Mouse (Mus musculus) activated CD4-positive, CD25-positive, alpha-beta regulatory T cell, adult 4 months (primary cell): Measurements from ENCODE around the gene Tmem231. TPM values are rescaled to one million over a fixed set of nuclear protein-coding genes. Genes with fewer than 3 reads are reported as not detected.
A peak's percentile ranks its signal among the peaks of the same experiment; 100 is the strongest.

Source experiments
- ATAC-seq: one replicate; pipeline ENCODE4 v1.8.0; 2017
- polyA plus RNA-seq, 2 experiments: library from polyadenylated mRNA; unstranded; fragments of 100-300 nt; shearing (Covaris generic); gene quantifications; one replicate each; pipeline ENCODE4 v1.2.1; 2017

Tmem231 gene
- polyA plus RNA-seq, 2 experiments from 2014 or later: 1.4 to 1.8 TPM

GRCm38 (mm10) chr8:111902080-111902479, 31.6 kb downstream of the Tmem231 start:
- no peak for ATAC-seq

- no peak for ATAC-seq
Observed at GRCm38 (mm10) chr8:111898586-111898985, 35.1 kb downstream of the Tmem231 start.

- ATAC-seq: no peak
Observed at GRCm38 (mm10) chr8:111894955-111895354, 38.7 kb downstream of the Tmem231 start.

GRCm38 (mm10) chr8:111892615-111893014, 41.1 kb downstream of the Tmem231 start:
- no peak for ATAC-seq

- no peak for ATAC-seq
Observed at GRCm38 (mm10) chr8:111891983-111892382, 41.7 kb downstream of the Tmem231 start.

GRCm38 (mm10) chr8:111890911-111891303, 42.8 kb downstream of the Tmem231 start:
- no peak for ATAC-seq

- no peak for ATAC-seq
Observed at GRCm38 (mm10) chr8:111889931-111890910, 43.5 kb downstream of the Tmem231 start.

GRCm38 (mm10) chr8:111888091-111888650, 45.5 kb downstream of the Tmem231 start:
- no peak for ATAC-seq

GRCm38 (mm10) chr8:111887479-111887878, 46.2 kb downstream of the Tmem231 start:
- ATAC-seq: no peak

GRCm38 (mm10) chr8:111883615-111884014, 50.1 kb downstream of the Tmem231 start:
- no peak for ATAC-seq

GRCm38 (mm10) chr8:111881591-111881990, 52.1 kb downstream of the Tmem231 start:
- ATAC-seq: peak; percentile 45

- ATAC-seq: no peak
Observed at GRCm38 (mm10) chr8:111877711-111878110, 56.0 kb downstream of the Tmem231 start.

- ATAC-seq: peak; percentile 97
Observed at GRCm38 (mm10) chr8:111876355-111876948, 57.2 kb downstream of the Tmem231 start, which contains the start of gene Tmem170. TSS of gene Tmem170 (minus strand) at chr8:111876750.

GRCm38 (mm10) chr8:111875758-111876157, 57.9 kb downstream of the Tmem231 start:
- ATAC-seq: peak; percentile 9

- no peak for ATAC-seq
Observed at GRCm38 (mm10) chr8:111871278-111871677, 62.4 kb downstream of the Tmem231 start.

- no peak for ATAC-seq
Observed at GRCm38 (mm10) chr8:111870379-111870778, 63.3 kb downstream of the Tmem231 start.

- no peak for ATAC-seq
Observed at GRCm38 (mm10) chr8:111868664-111869063, 65.0 kb downstream of the Tmem231 start.

GRCm38 (mm10) chr8:111865857-111866256, 67.8 kb downstream of the Tmem231 start:
- no peak for ATAC-seq

- ATAC-seq: no peak
Observed at GRCm38 (mm10) chr8:111865130-111865852, 68.4 kb downstream of the Tmem231 start.

GRCm38 (mm10) chr8:111864648-111865047, 69.0 kb downstream of the Tmem231 start:
- ATAC-seq: no peak

- ATAC-seq: no peak
Observed at GRCm38 (mm10) chr8:111863280-111863679, 70.4 kb downstream of the Tmem231 start.
